Mouse (Mus musculus): ENCODE measurements around the gene Clic6. TPM values are rescaled to one million over a fixed set of nuclear protein-coding genes. Genes with fewer than 3 reads are reported as not detected.

Clic6 gene
- polyA plus RNA-seq, 1 experiment from 2014 or later: 0.41 TPM

GRCm38 (mm10) chr16:92519820-92520492, 34.4 kb downstream of the Clic6 start:
- DNase-seq (ENCODE audit: low spot score): peak; percentile 78
- H3K27ac ChIP-seq (replicated peaks; ENCODE audit: low read depth, low read length): no peak overlapping the region
- H3K36me3 ChIP-seq (ENCODE audit: control insufficient read depth, insufficient read depth, low read length): no peaks in the 10 kb centered on the region
- H3K4me2 ChIP-seq (ENCODE audit: low read depth, severe bottlenecking): no peak overlapping the region
- H3K4me1 ChIP-seq (ENCODE audit: control insufficient read depth, insufficient read depth, low read length): peaks cover 11% of the 10 kb centered on the region
- H3K9ac ChIP-seq (ENCODE audit: low read length): no peak overlapping the region
- ATAC-seq (ENCODE audit: insufficient number of reproducible peaks, low FRiP score, low TSS enrichment, low read depth): no peak
- H3K4me3 ChIP-seq (ENCODE audit: low read depth, low read length): no peak overlapping the region
- 51% methylated on average over 13 of the region's 13 CpGs for WGBS
- H3K9me3 ChIP-seq (ENCODE audit: control insufficient read depth, low read length): no peaks in the 10 kb centered on the region
- no peaks in the 10 kb centered on the region for H3K27me3 ChIP-seq (ENCODE audit: control insufficient read depth, insufficient read depth, low read length)

- no peak for ATAC-seq (ENCODE audit: insufficient number of reproducible peaks, low FRiP score, low TSS enrichment, low read depth)
- Histone ChIP-seq H3K9ac (ENCODE audit: low read length) (no peak overlapping the region), H3K27me3 (ENCODE audit: control insufficient read depth, insufficient read depth, low read length) (no peaks in the 10 kb centered on the region), H3K27ac (replicated peaks; ENCODE audit: low read depth, low read length) (no peak overlapping the region), H3K4me2 (ENCODE audit: low read depth, severe bottlenecking) (no peak overlapping the region), H3K9me3 (ENCODE audit: control insufficient read depth, low read length) (no peaks in the 10 kb centered on the region), H3K4me3 (ENCODE audit: low read depth, low read length) (no peak overlapping the region), H3K4me1 (ENCODE audit: control insufficient read depth, insufficient read depth, low read length) (peaks cover 11% of the 10 kb centered on the region), H3K36me3 (ENCODE audit: control insufficient read depth, insufficient read depth, low read length) (no peaks in the 10 kb centered on the region)
- no peak for DNase-seq (ENCODE audit: low spot score)
- 80% methylated on average over 8 of the region's 8 CpGs for WGBS
Measured at GRCm38 (mm10) chr16:92523351-92523750, 37.8 kb downstream of the Clic6 start.

DNA sequence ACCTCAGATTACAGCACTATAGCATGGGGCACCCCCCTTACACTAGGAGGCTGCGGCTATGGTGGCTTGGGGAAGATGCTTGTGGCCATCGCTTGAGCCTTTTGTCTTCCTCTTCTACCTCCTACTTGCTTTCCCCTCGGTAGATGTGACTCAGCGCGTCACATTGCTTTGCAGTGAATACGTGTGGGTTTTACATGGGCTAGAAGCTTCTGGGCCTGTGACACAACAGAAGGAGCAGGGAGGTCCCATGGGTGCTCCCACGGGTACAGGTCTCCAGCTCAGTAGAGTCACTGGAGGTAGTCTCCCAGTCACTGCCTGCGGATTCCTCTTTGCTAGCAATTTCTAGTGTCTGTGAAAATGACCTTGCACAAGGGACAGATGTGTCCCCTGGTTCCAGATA, 39.1 kb downstream of the Clic6 start:
- Histone ChIP-seq H3K36me3 (ENCODE audit: control insufficient read depth, insufficient read depth, low read length) (no peaks in the 10 kb centered on the region), H3K9me3 (ENCODE audit: control insufficient read depth, low read length) (no peaks in the 10 kb centered on the region; the same call in 1 of the 2 replicates), H3K27me3 (ENCODE audit: control insufficient read depth, insufficient read depth, low read length) (no peaks in the 10 kb centered on the region), H3K4me1 (ENCODE audit: control insufficient read depth, insufficient read depth, low read length) (peaks cover 7% of the 10 kb centered on the region; the same call in 1 of the 2 replicates), H3K9ac (ENCODE audit: low read length) (no peak overlapping the region), H3K27ac (replicated peaks; ENCODE audit: low read depth, low read length) (no peak overlapping the region), H3K4me2 (ENCODE audit: low read depth, severe bottlenecking) (no peak overlapping the region), H3K4me3 (ENCODE audit: low read depth, low read length) (no peak overlapping the region)
- ATAC-seq (ENCODE audit: insufficient number of reproducible peaks, low FRiP score, low TSS enrichment, low read depth) (no peak), DNase-seq (ENCODE audit: low spot score) (no peak)
- 86% methylated on average over 8 of the region's 8 CpGs for WGBS

- Histone ChIP-seq H3K4me2 (ENCODE audit: low read depth, severe bottlenecking) (no peak overlapping the region), H3K4me3 (ENCODE audit: low read depth, low read length) (no peak overlapping the region), H3K27ac (replicated peaks; ENCODE audit: low read depth, low read length) (no peak overlapping the region), H3K9me3 (ENCODE audit: control insufficient read depth, low read length) (no peaks in the 10 kb centered on the region; the same call in 1 of the 2 replicates), H3K27me3 (ENCODE audit: control insufficient read depth, insufficient read depth, low read length) (no peaks in the 10 kb centered on the region), H3K36me3 (ENCODE audit: control insufficient read depth, insufficient read depth, low read length) (no peaks in the 10 kb centered on the region), H3K9ac (ENCODE audit: low read length) (no peak overlapping the region), H3K4me1 (ENCODE audit: control insufficient read depth, insufficient read depth, low read length) (peaks cover 5% of the 10 kb centered on the region; the same call in 1 of the 2 replicates)
- 58% methylated on average over 10 of the region's 10 CpGs for WGBS
- DNase-seq (ENCODE audit: low spot score) (no peak), ATAC-seq (ENCODE audit: insufficient number of reproducible peaks, low FRiP score, low TSS enrichment, low read depth) (no peak)
Measured at GRCm38 (mm10) chr16:92525919-92526318, 40.4 kb downstream of the Clic6 start.

DNA sequence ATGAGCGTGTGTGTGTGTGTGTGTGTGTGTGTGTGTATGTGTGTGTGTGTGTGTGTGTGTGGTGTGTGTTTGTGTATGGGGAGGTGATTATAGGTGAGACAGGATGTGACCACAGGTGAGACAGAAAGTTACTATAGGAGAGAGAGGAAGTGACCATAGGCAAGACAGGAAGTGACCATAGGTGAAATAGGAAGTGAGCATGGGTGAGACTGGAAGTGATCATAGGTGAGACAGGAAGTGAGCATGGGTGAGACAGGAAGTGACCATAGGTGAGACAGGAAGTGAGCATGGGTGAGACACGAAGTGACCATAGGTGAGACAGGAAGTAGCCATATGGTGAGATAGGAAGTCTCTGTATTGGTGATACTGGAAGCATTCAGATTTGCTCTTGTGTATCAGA, 49.7 kb downstream of the Clic6 start:
- DNase-seq (ENCODE audit: low spot score) (no peak), ATAC-seq (ENCODE audit: insufficient number of reproducible peaks, low FRiP score, low TSS enrichment, low read depth) (no peak)
- Histone ChIP-seq H3K4me2 (ENCODE audit: low read depth, severe bottlenecking) (no peak overlapping the region), H3K27ac (replicated peaks; ENCODE audit: low read depth, low read length) (no peak overlapping the region), H3K27me3 (ENCODE audit: control insufficient read depth, insufficient read depth, low read length) (no peaks in the 10 kb centered on the region), H3K9me3 (ENCODE audit: control insufficient read depth, low read length) (no peaks in the 10 kb centered on the region), H3K9ac (ENCODE audit: low read length) (no peak overlapping the region), H3K4me1 (ENCODE audit: control insufficient read depth, insufficient read depth, low read length) (no peaks in the 10 kb centered on the region), H3K36me3 (ENCODE audit: control insufficient read depth, insufficient read depth, low read length) (no peaks in the 10 kb centered on the region), H3K4me3 (ENCODE audit: low read depth, low read length) (no peak overlapping the region)
- WGBS: 88% methylated on average over 2 of the region's 2 CpGs

- Histone ChIP-seq H3K9ac (ENCODE audit: low read length) (no peak overlapping the region), H3K4me1 (ENCODE audit: control insufficient read depth, insufficient read depth, low read length) (no peaks in the 10 kb centered on the region), H3K4me2 (ENCODE audit: low read depth, severe bottlenecking) (no peak overlapping the region), H3K9me3 (ENCODE audit: control insufficient read depth, low read length) (no peaks in the 10 kb centered on the region), H3K27ac (replicated peaks; ENCODE audit: low read depth, low read length) (no peak overlapping the region), H3K36me3 (ENCODE audit: control insufficient read depth, insufficient read depth, low read length) (no peaks in the 10 kb centered on the region), H3K27me3 (ENCODE audit: control insufficient read depth, insufficient read depth, low read length) (no peaks in the 10 kb centered on the region), H3K4me3 (ENCODE audit: low read depth, low read length) (no peak overlapping the region)
- ATAC-seq (ENCODE audit: insufficient number of reproducible peaks, low FRiP score, low TSS enrichment, low read depth) (no peak), DNase-seq (ENCODE audit: low spot score) (no peak)
- 83% methylated on average over 6 of the region's 6 CpGs for WGBS
Measured at GRCm38 (mm10) chr16:92538356-92538755, 52.8 kb downstream of the Clic6 start.

- H3K27ac ChIP-seq (replicated peaks; ENCODE audit: low read depth, low read length): no peak overlapping the region
- no peak overlapping the region for H3K9ac ChIP-seq (ENCODE audit: low read length)
- 58% methylated on average over 1 of the region's 1 CpGs for WGBS
- no peaks in the 10 kb centered on the region for H3K9me3 ChIP-seq (ENCODE audit: control insufficient read depth, low read length)
- no peak overlapping the region for H3K4me3 ChIP-seq (ENCODE audit: low read depth, low read length)
- DNase-seq (ENCODE audit: low spot score): peak; percentile 47
- H3K36me3 ChIP-seq (ENCODE audit: control insufficient read depth, insufficient read depth, low read length): no peaks in the 10 kb centered on the region
- ATAC-seq (ENCODE audit: insufficient number of reproducible peaks, low FRiP score, low TSS enrichment, low read depth): no peak
- no peak overlapping the region for H3K4me2 ChIP-seq (ENCODE audit: low read depth, severe bottlenecking)
- no peaks in the 10 kb centered on the region for H3K4me1 ChIP-seq (ENCODE audit: control insufficient read depth, insufficient read depth, low read length)
- no peaks in the 10 kb centered on the region for H3K27me3 ChIP-seq (ENCODE audit: control insufficient read depth, insufficient read depth, low read length)
Measured at GRCm38 (mm10) chr16:92544264-92544663, 58.7 kb downstream of the Clic6 start.

- DNase-seq (ENCODE audit: low spot score) (no peak), ATAC-seq (ENCODE audit: insufficient number of reproducible peaks, low FRiP score, low TSS enrichment, low read depth) (no peak)
- 92% methylated on average over 9 of the region's 9 CpGs for WGBS
- Histone ChIP-seq H3K36me3 (ENCODE audit: control insufficient read depth, insufficient read depth, low read length) (no peaks in the 10 kb centered on the region), H3K4me2 (ENCODE audit: low read depth, severe bottlenecking) (no peak overlapping the region), H3K9me3 (ENCODE audit: control insufficient read depth, low read length) (no peaks in the 10 kb centered on the region), H3K27ac (replicated peaks; ENCODE audit: low read depth, low read length) (no peak overlapping the region), H3K4me1 (ENCODE audit: control insufficient read depth, insufficient read depth, low read length) (no peaks in the 10 kb centered on the region), H3K9ac (ENCODE audit: low read length) (no peak overlapping the region), H3K27me3 (ENCODE audit: control insufficient read depth, insufficient read depth, low read length) (no peaks in the 10 kb centered on the region), H3K4me3 (ENCODE audit: low read depth, low read length) (no peak overlapping the region)
Measured at GRCm38 (mm10) chr16:92548651-92549050, 63.1 kb downstream of the Clic6 start.
